Mouse (Mus musculus) limb, embryonic 14.5 days (tissue): ENCODE results near the gene Bik. TPM values are rescaled to one million over a fixed set of nuclear protein-coding genes. Genes with fewer than 3 reads are reported as not detected.

Source experiments
- ATAC-seq: fragments of 200-750 bp; cut with Nextera tagmentation; 2 replicates; pipeline ENCODE4 v1.8.0; 2017; ENCODE audit warnings: low read depth, moderate number of reproducible peaks, moderate TSS enrichment; ENCODE audit not compliant: low FRiP score
- DNase-seq: peaks from one replicate; pipeline ENCODE4 v3.0.0-alpha.2; 2015; ENCODE audit warnings: low spot score
- H3K27ac ChIP-seq: fragments of 300-500 bp; sonication (generic); replicated peaks from 2 replicates; pipeline ENCODE4 v1.5.1; 2014; ENCODE audit warnings: low read depth, mild to moderate bottlenecking, low read length, moderate library complexity, mixed read lengths
- H3K27me3 ChIP-seq: fragments of 300-500 bp; sonication (generic); 2 replicates; pipeline ENCODE4 v1.6.1; 2014; ENCODE audit warnings: low read length, mixed read lengths; ENCODE audit not compliant: control insufficient read depth, insufficient read depth
- H3K36me3 ChIP-seq: fragments of 300-500 bp; sonication (generic); 2 replicates; pipeline ENCODE4 v1.6.1; 2014; ENCODE audit warnings: mild to moderate bottlenecking, low read length, moderate library complexity, mixed read lengths; ENCODE audit not compliant: control insufficient read depth, insufficient read depth
- H3K4me1 ChIP-seq: fragments of 300-500 bp; sonication (generic); 2 replicates; pipeline ENCODE4 v1.6.1; 2014; ENCODE audit warnings: antibody characterized with exemption, low read length, mixed read lengths; ENCODE audit not compliant: control insufficient read depth, insufficient read depth
- H3K4me2 ChIP-seq: fragments of 300-500 bp; sonication (generic); replicated peaks from 2 replicates; pipeline ENCODE4 v1.6.1; 2014; ENCODE audit warnings: low read depth, mild to moderate bottlenecking, low read length, moderate library complexity; ENCODE audit not compliant: severe bottlenecking
- H3K4me3 ChIP-seq: fragments of 300-500 bp; sonication (generic); replicated peaks from 2 replicates; pipeline ENCODE4 v1.5.1; 2014; ENCODE audit warnings: low read length
- H3K9ac ChIP-seq: fragments of 300-500 bp; sonication (generic); 2 replicates; pipeline ENCODE4 v1.6.1; 2014; ENCODE audit warnings: mild to moderate bottlenecking, low read depth, low read length, moderate library complexity; ENCODE audit not compliant: severe bottlenecking
- H3K9me3 ChIP-seq: fragments of 300-500 bp; sonication (generic); 2 replicates; pipeline ENCODE4 v1.6.1; 2016; ENCODE audit warnings: low read length; ENCODE audit not compliant: control insufficient read depth
- POLR2A ChIP-seq: fragments of 200-500 bp; IDR thresholded peaks from 2 replicates; pipeline ENCODE4 v1.8.0; 2012; ENCODE audit warnings: inconsistent platforms, mild to moderate bottlenecking, moderate library complexity, borderline replicate concordance; ENCODE audit not compliant: insufficient read depth, insufficient read length; ENCODE audit errors: extremely low read depth
- WGBS: fragments of 180-500 bp; shearing (Covaris S2); extraction: QIAGEN DNeasy Blood & Tissue Kit; methylation state at CpG from one replicate; pipeline ENCODE4 v1.1.7; 2014; 5-methylcytosine and 5-hydroxymethylcytosine counted together
- polyA plus RNA-seq, 2 experiments: library from polyadenylated mRNA; depleted of rRNA in 1 of 2; stranded (reverse) in 1 of 2; unstranded in 1 of 2; fragments of >200 nt; fragmentation: Nextera tagmentation in 1 of 2; extraction: Ambion mirVana in 1 of 2; gene quantifications; 2 replicates each; pipeline versions ENCODE4 v1.2.1 to v1.2.3; 2012 to 2014

Bik gene
- polyA plus RNA-seq, 2 experiments = 4.2 to 5.4 TPM

DNA sequence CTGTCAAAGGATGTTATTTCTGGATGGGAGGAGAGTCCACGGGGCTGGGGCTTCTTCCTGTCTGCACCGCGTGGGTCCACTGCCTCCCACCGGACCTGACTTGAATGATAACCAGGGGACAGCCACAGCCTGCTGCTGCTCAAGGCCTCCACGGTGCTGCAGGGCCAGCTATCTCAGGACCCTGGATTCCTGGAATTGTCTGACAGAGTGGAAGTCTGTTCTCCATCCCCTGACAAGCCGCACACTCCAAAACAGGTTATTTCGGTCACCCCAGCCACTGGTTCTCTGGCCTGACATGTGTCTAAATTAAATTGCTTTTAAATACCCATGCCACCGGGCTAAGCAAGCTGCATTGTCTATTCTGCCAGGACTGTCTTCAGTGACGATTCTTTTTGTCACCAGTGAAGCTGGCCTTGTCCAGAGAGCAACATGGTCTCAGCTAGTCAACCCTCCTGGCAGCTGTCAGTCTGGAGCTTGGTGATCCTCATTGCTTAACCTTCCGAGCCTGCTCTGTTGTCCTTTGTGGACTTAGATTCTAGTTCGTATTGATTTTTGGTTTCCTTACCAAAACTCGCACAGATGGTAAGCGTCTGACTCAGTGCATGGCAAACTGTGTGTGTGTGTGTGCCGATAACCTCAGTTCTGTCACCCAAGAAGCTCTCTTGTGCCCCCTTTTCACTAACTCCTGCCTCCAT, 2.9 kb upstream of the Bik start:
- ATAC-seq = no peak
- peaks cover 4% of the 10 kb centered on the region for H3K4me1 ChIP-seq
- H3K9me3 ChIP-seq = no peaks in the 10 kb centered on the region
- WGBS = 68% methylated on average over 14 of the region's 14 CpGs
- no peak for TF ChIP-seq POLR2A
- DNase-seq = no peak
- H3K4me3 ChIP-seq = no peak overlapping the region
- no peak overlapping the region for H3K9ac ChIP-seq
- no peaks in the 10 kb centered on the region for H3K36me3 ChIP-seq
- no peak overlapping the region for H3K4me2 ChIP-seq
- no peak overlapping the region for H3K27ac ChIP-seq
- H3K27me3 ChIP-seq = peaks cover 25% of the 10 kb centered on the region

GRCm38 (mm10) chr15:83524333-83524729, 2.3 kb upstream of the Bik start:
- TF ChIP-seq POLR2A = no peak
- Histone ChIP-seq H3K4me1 (peaks cover 4% of the 10 kb centered on the region), H3K9me3 (no peaks in the 10 kb centered on the region), H3K9ac (no peak overlapping the region), H3K4me3 (no peak overlapping the region), H3K27me3 (peaks cover 25% of the 10 kb centered on the region), H3K36me3 (no peaks in the 10 kb centered on the region), H3K27ac (no peak overlapping the region), H3K4me2 (no peak overlapping the region)
- WGBS = 88% methylated on average over 3 of the region's 3 CpGs
- no peak for ATAC-seq
- no peak for DNase-seq

DNA sequence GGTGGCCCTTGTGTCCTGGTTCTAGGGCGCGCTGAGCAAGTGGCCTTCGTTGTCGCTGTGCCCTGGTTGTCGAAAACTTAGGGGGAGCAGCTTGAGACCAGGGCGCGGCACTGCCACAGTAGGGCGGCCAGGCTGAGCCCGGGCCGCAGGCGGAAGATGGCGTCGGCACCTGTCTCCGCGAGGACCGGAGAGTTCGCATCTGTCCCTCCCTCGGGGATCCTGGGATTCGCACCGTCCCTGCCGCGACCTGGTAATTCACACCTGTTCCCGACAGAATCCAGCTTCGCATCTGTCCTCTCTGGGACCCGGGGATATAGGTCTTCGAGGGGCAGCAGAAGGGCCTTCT, 403 bp downstream of the Bik start:
- Histone ChIP-seq H3K4me2 (peak overlapping the region; percentile 91), H3K4me3 (peak overlapping the region; percentile 47), H3K27ac (no peak overlapping the region), H3K4me1 (peaks cover 4% of the 10 kb centered on the region), H3K9ac (peak overlapping the region; percentile 60), H3K27me3 (peaks cover 25% of the 10 kb centered on the region), H3K36me3 (no peaks in the 10 kb centered on the region), H3K9me3 (no peaks in the 10 kb centered on the region)
- peak; percentile 41; the same call in 1 of the 2 replicates for ATAC-seq
- no peak for TF ChIP-seq POLR2A
- DNase-seq = no peak
- 1% methylated on average over 22 of the region's 26 CpGs for WGBS

DNA sequence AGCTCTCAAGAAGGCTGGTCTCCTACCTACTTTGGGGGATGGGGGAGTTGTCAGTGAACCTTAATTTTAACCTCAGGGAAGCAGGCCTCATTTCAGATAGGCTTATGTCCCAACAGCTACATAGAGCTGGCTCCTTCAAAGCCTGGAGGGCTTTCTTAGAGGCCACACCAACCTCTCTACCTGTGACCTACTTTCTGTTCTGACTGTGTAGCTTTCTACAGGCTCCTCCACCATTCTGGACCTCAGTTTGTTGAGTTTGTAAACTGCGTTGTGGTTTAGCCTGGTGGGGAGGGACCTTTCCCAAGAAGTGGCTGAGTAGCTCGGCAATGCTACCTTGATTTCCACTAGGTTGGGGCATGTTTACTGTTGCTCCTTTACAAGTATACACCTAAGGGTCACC, 1.1 kb downstream of the Bik start:
- Histone ChIP-seq H3K27me3 (peaks cover 25% of the 10 kb centered on the region), H3K27ac (no peak overlapping the region), H3K4me3 (no peak overlapping the region), H3K9me3 (no peaks in the 10 kb centered on the region), H3K9ac (no peak overlapping the region), H3K4me1 (peaks cover 4% of the 10 kb centered on the region), H3K36me3 (no peaks in the 10 kb centered on the region), H3K4me2 (no peak overlapping the region)
- TF ChIP-seq POLR2A = no peak
- DNase-seq (no peak), ATAC-seq (no peak)
- WGBS = 55% methylated on average over 2 of the region's 2 CpGs

GRCm38 (mm10) chr15:83528892-83529291, 2.2 kb downstream of the Bik start:
- no peak overlapping the region for H3K9ac ChIP-seq
- DNase-seq (no peak), ATAC-seq (no peak)
- no peaks in the 10 kb centered on the region for H3K9me3 ChIP-seq
- H3K4me1 ChIP-seq = peaks cover 4% of the 10 kb centered on the region
- H3K4me3 ChIP-seq = no peak overlapping the region
- TF ChIP-seq POLR2A = no peak
- no peak overlapping the region for H3K27ac ChIP-seq
- H3K27me3 ChIP-seq = peaks cover 25% of the 10 kb centered on the region
- WGBS = 62% methylated on average over 4 of the region's 4 CpGs
- no peak overlapping the region for H3K4me2 ChIP-seq
- H3K36me3 ChIP-seq = no peaks in the 10 kb centered on the region
